ENCODE assay signal across 9 mouse cellular contexts in genomic region chr14:80845576-80846269, GRCm38 (mm10).
DNase-seq lines count a peak whose midpoint lies in the region; ATAC-seq and TF ChIP-seq lines count a peak whose summit lies in the region.
"Had no signal": no experiment of that assay in that cellular context is flagged by ENCODE, and none has a peak within 500 bp of the region (broad histone marks: within the 10 kb centered on the region; RNA-seq: fewer than 3 reads in every experiment).

No protein-coding gene starts in this region.

- no peaks in the 10 kb centered on the region for H3K9me3 ChIP-seq in intestine, postnatal 0 days (ENCODE audit: control insufficient read depth)
- H3K9me3 ChIP-seq in midbrain, embryonic 13.5 days, result no peaks in the 10 kb centered on the region
- H3K9me3 ChIP-seq in stomach, postnatal 0 days (ENCODE audit: control insufficient read depth, low read length), result no peaks in the 10 kb centered on the region
- H3K9me3 ChIP-seq: limb, embryonic 12.5 days had no signal

- H3K4me3 ChIP-seq in intestine, postnatal 0 days (ENCODE audit: low read depth, low read length), result no peak overlapping the region
- peak overlapping the region; percentile 30 for H3K4me3 ChIP-seq in midbrain, embryonic 13.5 days (replicated peaks)
- H3K4me3 ChIP-seq in stomach, postnatal 0 days (ENCODE audit: low read depth, low read length), result no peak overlapping the region
- H3K4me3 ChIP-seq: limb, embryonic 12.5 days had no signal

- peak; percentile 86 for TF ChIP-seq CTCF in intestine, postnatal 0 days (IDR thresholded peaks at IDR 0.05; ENCODE audit: low read depth)
- peak; percentile 93 for TF ChIP-seq CTCF in stomach, postnatal 0 days (IDR thresholded peaks at IDR 0.05; ENCODE audit: low read depth)

- H3K9ac ChIP-seq in intestine, postnatal 0 days (ENCODE audit: low read depth, low read length), result no peak overlapping the region
- peak overlapping the region; percentile 51; the same call in 1 of the 2 replicates for H3K9ac ChIP-seq in midbrain, embryonic 13.5 days (replicated peaks)
- no peak overlapping the region for H3K9ac ChIP-seq in stomach, postnatal 0 days (ENCODE audit: low read length)
- H3K9ac ChIP-seq: limb, embryonic 12.5 days had no signal

- no peak for TF ChIP-seq EP300 in stomach, postnatal 0 days (optimal IDR thresholded peaks at IDR 0.05)

- H3K27ac ChIP-seq in intestine, postnatal 0 days (ENCODE audit: low read depth, low read length), result no peak overlapping the region
- peak overlapping the region; percentile 83 for H3K27ac ChIP-seq in midbrain, embryonic 13.5 days
- no peak overlapping the region for H3K27ac ChIP-seq in stomach, postnatal 0 days (replicated peaks)
- H3K27ac ChIP-seq: limb, embryonic 12.5 days had no signal

- WGBS in intestine, postnatal 0 days, result 34% methylated on average over 14 of the region's 14 CpGs
- 6% methylated on average over 14 of the region's 14 CpGs for WGBS in midbrain, embryonic 13.5 days
- 23% methylated on average over 14 of the region's 14 CpGs for WGBS in stomach, postnatal 0 days

- no peak overlapping the region for H3K4me2 ChIP-seq in intestine, postnatal 0 days (replicated peaks; ENCODE audit: low read depth)
- peak overlapping the region; percentile 53 for H3K4me2 ChIP-seq in midbrain, embryonic 13.5 days (replicated peaks)
- peak overlapping the region; percentile 15 for H3K4me2 ChIP-seq in stomach, postnatal 0 days (replicated peaks; ENCODE audit: low read depth)
- H3K4me2 ChIP-seq: limb, embryonic 12.5 days had no signal

- no peaks in the 10 kb centered on the region for H3K27me3 ChIP-seq in intestine, postnatal 0 days (replicated peaks; ENCODE audit: control insufficient read depth, insufficient read depth, low read length)
- no peaks in the 10 kb centered on the region for H3K27me3 ChIP-seq in midbrain, embryonic 13.5 days
- H3K27me3 ChIP-seq in stomach, postnatal 0 days (ENCODE audit: control insufficient read depth, insufficient read depth, low read length), result no peaks in the 10 kb centered on the region

- no peaks in the 10 kb centered on the region for H3K4me1 ChIP-seq in intestine, postnatal 0 days (replicated peaks; ENCODE audit: control insufficient read depth, insufficient read depth, low read length)
- peaks cover 17% of the 10 kb centered on the region for H3K4me1 ChIP-seq in midbrain, embryonic 13.5 days (replicated peaks)
- no peaks in the 10 kb centered on the region for H3K4me1 ChIP-seq in stomach, postnatal 0 days (replicated peaks; ENCODE audit: control insufficient read depth, insufficient read depth)

- no peaks in the 10 kb centered on the region for H3K36me3 ChIP-seq in intestine, postnatal 0 days (ENCODE audit: control insufficient read depth, insufficient read depth)
- no peaks in the 10 kb centered on the region for H3K36me3 ChIP-seq in midbrain, embryonic 13.5 days
- H3K36me3 ChIP-seq in stomach, postnatal 0 days (ENCODE audit: control insufficient read depth, insufficient read depth, low read length), result no peaks in the 10 kb centered on the region
- H3K36me3 ChIP-seq: limb, embryonic 12.5 days had no signal

- DNase-seq in adrenal gland, adult 18-20 months (ENCODE audit: low spot score in 2 of 2), result peak; percentile 42 to 51
- DNase-seq in cerebellum, postnatal 4 days (ENCODE audit: low spot score in 2 of 2), result peak; percentile 76 to 87
- peak; percentile 27 for DNase-seq in gastrocnemius, adult 18-20 months (ENCODE audit: low spot score)
- DNase-seq in left cerebral cortex, adult 9 months (ENCODE audit: low spot score in 2 of 2), result peak; percentile 42 to 90
- DNase-seq in stomach, postnatal 0 days (ENCODE audit: low spot score), result peak; percentile 67
- no peak for DNase-seq in thymus, adult 18-20 months

- no peak for ATAC-seq in intestine, postnatal 0 days
- peak; percentile 92 for ATAC-seq in midbrain, embryonic 13.5 days
- ATAC-seq in stomach, postnatal 0 days (ENCODE audit: low FRiP score, low TSS enrichment), result peak; percentile 63; the same call in 1 of the 2 replicates

Comparison
In these comparisons a context has a peak if more than half of its experiments do, and no peak if none do; other contexts are left out.
1. DNase-seq: peak in adrenal gland, adult 18-20 months (2 of 2), cerebellum, postnatal 4 days (2 of 2), gastrocnemius, adult 18-20 months (single experiment), left cerebral cortex, adult 9 months (2 of 2) and stomach, postnatal 0 days (single experiment); none in thymus, adult 18-20 months (0 of 2).